Mouse (Mus musculus) heart, adult 9 months (tissue): Measurements from ENCODE around the gene Limk2.

Experiments used
- DNase-seq, 2 experiments: peaks; one replicate each; pipeline ENCODE4 v3.0.0; 2022; ENCODE audit warnings: low spot score in 2 of 2

The Limk2 gene

DNA sequence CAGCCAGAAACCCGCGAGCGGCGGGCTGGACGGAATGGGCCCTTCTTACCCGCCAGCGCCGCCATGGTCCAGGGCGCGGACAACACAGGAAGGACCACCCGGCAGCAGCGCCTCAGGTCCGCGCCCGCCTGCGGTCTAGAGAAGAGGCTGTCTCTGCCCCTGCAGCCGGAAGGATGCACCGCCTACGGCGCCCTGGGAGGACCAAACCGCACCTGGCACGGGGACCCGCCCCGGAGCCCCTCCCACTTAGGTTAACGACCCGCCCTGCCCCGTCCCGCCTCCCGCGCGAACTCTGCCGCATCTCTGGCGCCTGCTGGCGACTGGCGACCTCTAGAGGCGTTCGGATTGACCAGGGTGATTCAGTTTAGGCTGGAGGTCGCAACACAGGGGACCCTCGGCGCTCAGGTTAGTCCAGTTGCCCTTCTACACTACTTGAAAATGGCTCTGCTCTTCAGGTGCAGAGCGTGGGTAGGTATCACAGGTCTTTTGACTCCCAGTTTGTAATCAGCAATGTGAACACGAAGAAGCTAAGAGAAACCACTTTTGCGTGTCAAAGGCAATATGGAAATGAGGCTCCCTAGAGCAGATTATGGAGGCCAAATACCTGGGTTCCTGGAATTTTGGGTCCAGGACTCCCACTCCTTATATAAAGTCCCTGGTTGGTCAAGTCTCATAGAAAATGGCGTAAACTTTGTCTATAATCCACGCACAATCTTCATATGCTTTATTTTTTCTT, at the start of gene Limk2:
TSS of gene Limk2 (minus strand) at position 193 of the 736 bp plus-strand sequence.
- peak; percentile 84 to 87 for DNase-seq

GRCm38 (mm10) chr11:3458428-3459104, 49.6 kb upstream of the Limk2 start:
- DNase-seq: no peak

GRCm38 (mm10) chr11:3456354-3456753, 47.4 kb upstream of the Limk2 start:
- peak; percentile 17 to 37 for DNase-seq

DNA sequence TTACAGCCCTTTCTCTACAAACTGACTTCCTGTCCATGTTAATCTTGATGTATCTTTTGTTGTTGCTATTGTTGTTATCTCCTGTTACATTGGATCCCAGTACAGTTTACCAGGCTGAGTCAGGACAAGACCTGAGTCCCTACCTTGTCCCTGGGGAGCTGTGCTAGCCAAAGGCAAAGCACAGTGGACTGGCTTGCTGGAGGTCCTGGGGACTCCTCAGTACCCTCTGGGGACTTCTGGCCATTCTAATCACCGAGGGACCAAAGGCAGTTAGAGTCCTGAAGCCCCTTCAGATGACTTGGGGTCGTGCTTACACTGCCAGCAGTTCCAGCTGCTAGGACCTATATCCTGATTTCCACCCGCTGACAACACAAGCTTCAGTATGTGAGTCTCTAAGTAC, 45.5 kb upstream of the Limk2 start:
- DNase-seq: no peak

DNA sequence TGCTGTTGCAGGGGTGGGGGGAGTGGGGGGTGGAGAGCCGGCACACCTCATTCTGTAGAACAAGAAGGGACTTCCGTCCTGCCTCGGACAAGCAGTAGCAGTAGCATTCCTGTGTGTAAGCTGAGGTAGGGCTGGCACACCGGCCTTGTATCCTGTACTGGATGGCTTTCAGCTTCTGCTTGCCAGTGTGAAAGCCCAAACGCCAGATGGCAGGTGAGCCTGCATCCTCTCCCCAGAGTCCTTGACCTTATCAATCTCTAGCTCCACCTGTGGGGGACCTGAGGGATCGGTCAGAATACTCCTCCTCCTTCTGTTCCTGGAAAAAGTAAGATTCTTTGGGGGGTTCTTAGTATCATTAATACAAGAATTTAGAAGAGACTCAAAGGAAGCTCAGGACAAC, 44.5 kb upstream of the Limk2 start:
- no peak for DNase-seq

DNA sequence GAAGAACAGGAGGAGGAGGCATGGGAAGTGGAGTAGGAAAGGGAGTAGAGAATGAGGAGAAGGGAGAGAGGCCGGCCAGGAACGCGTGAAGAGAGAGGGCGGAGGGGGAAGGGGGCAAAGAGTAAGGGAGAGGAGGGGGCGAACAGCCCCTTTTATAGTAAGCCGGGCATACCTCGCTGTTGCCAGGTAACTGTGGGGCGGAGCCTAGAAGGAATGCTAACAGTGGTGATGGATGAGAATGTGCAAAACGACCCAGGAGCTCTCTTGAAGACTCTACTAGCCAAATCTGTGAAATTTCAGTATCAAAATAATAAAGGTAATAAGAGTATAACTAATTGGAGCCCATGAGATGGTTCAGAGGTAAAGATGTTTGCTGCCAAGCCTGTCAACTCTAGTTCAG, 43.8 kb upstream of the Limk2 start:
- no peak for DNase-seq

- DNase-seq: peak; percentile 94 to 96
Observed at GRCm38 (mm10) chr11:3452167-3452639, 43.2 kb upstream of the Limk2 start, which contains the start of gene Rnf185. TSS of gene Rnf185 (minus strand) at chr11:3452363.

GRCm38 (mm10) chr11:3451701-3452163, 42.7 kb upstream of the Limk2 start:
- no peak for DNase-seq

GRCm38 (mm10) chr11:3444875-3445274, 35.9 kb upstream of the Limk2 start:
- no peak for DNase-seq

GRCm38 (mm10) chr11:3443091-3443490, 34.1 kb upstream of the Limk2 start:
- DNase-seq: no peak

- no peak for DNase-seq
Observed at GRCm38 (mm10) chr11:3442677-3443076, 33.7 kb upstream of the Limk2 start.

- DNase-seq: peak in 1 of 2 experiments; percentile 44
Observed at GRCm38 (mm10) chr11:3441696-3442443, 32.9 kb upstream of the Limk2 start.

DNA sequence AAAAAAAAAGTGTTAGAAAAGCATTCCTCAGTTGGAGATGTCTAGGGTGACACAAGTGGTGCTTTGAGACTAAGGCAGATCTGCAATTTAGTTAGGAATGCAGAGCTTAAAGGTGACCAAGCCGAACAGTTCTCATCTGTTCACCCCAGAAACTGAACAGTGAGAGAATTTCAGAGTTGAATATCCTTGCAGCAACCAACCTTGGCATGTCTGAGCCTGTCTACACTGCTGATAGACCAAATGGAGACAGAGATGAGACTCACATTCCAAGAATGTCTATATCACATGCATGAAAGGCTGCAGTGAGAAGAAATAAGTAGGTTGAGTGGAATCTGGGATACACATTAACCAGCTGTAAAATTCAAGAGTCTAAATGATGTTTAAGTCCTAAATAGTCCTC, 28.6 kb upstream of the Limk2 start:
- no peak for DNase-seq

GRCm38 (mm10) chr11:3433809-3434208, 24.8 kb upstream of the Limk2 start:
- no peak for DNase-seq

DNA sequence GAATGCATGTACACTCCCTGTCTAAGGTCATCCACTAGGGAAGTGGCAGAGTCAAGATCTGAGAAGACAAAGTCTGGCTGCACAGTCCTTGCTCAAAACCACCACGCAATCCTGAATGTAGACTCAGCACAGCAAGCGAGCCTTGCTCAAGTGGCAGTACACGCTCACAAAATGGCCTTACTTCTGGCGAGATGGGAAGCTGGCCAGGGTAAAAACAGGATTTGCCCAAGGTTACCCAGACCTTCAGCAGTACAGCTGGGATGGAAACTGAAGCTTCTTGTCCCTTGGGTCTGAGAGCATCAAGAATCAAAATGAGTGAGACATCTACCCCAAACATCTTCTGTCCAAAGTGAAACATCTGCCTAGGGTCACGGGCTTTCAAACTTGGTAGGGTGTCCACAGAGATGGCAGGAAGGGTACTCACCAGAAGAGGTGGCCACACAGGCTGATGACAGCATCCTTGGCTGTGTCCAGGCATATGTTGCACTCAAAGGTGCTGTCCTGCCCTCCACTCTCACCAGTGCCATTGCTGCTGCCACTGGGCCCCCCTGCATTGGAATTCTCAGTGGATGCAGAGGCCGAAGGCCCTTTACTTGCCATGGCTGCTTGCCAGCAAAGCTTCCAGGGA, 23.1 kb upstream of the Limk2 start:
- DNase-seq: no peak

DNA sequence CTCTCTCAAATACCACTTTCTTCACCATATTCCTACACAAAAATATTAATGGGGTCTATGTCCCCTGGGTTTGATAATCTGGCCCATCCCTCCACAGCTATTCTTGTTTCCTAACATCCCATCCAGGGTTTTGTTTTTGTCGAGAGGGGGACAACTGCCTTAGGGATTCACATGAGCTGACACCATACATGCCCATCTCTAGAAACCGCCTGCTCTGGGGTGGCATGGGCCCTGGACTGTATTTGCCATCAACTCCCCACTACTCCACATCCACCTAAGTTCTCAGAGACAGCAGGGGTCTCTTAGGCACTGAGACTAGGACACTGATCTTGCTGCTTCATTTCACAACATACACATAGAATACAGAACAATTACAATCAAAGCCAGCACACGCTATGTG, 22.5 kb upstream of the Limk2 start:
- DNase-seq: no peak

DNA sequence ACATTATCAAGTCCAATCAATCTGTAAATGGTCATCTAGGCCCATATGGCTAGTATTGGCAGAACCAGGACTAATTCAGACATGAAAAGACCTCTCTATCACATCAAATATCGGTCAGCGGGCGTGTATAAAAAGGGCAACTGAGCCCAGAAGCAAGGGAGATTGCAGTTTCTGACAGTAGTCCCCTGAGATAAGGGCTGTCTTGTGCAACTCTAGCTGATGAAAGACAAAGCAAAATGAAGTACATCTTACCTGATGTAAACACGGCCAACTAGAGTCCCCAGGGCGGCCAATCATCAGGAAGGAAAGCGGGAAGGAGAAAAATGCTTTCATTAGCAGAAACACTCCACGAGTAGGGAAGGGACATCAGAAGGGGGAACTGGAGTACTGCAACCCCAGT, 19.6 kb upstream of the Limk2 start:
- DNase-seq: no peak

DNA sequence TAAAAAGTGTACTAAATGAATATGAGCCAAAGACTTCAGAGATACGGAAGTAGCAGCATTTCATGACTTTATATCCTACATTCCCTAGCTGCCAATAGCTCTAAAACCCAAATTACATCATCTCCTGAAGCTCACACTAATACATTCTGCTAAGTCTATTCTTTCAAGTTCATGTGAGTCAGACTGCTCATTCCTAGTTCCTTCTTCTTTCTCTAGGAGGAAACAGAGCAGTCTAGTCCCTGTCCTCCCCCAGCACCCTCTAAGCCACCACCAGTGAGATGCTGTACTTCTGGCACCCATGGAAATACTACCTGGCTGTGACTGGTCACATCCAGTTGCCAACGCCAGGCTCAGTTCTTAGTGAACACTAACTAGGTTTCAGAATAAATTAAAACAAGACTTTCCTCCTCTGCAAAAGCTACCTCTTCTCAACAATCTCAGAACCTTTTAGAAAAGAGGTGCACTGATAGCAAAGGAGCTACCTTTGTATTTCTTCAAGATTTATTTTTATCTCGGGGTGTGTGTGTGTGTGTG, 18.8 kb upstream of the Limk2 start:
- no peak for DNase-seq

DNA sequence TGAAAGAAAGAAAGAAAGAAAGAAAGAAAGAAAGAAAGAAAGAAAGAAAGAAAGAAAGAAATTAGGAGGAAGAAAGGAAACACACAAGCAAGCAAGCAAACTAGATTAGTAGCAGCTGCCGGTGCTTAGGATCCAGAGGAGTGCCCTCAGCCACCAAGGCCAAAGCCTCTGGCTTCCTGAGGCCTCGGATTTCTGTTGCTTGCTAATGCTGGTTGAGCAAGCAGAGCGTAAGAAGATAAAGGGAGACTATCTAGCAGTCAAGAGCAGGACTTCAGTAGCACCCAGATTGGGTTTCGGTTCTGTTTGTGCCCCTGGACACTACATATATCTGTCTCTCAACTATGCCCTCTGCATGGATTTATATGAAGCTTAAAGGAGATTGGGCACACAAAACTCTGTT, 13.3 kb upstream of the Limk2 start:
- no peak for DNase-seq

GRCm38 (mm10) chr11:3418741-3419140, 9.8 kb upstream of the Limk2 start:
- DNase-seq: peak in 1 of 2 experiments; percentile 3

DNA sequence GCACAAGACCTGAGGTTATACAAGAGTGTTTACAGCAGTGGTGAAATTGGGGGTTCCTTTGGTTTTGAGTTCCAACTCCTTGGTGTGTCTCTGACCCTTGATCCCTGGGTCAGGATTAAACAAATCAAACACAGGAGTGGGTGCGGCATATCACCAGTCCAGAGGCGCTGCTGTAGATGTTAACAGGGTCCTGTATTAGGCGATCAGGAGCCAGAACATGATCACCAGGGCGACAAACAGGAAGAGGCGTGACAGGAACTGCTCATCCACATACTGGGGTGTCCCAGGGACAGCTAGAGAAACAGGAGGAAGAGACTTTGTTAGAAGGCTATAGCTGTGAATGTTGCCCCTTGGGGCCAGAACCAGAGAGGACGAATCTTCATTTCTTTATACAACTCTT, 8.8 kb upstream of the Limk2 start:
- peak in 1 of 2 experiments; percentile 3 for DNase-seq

DNA sequence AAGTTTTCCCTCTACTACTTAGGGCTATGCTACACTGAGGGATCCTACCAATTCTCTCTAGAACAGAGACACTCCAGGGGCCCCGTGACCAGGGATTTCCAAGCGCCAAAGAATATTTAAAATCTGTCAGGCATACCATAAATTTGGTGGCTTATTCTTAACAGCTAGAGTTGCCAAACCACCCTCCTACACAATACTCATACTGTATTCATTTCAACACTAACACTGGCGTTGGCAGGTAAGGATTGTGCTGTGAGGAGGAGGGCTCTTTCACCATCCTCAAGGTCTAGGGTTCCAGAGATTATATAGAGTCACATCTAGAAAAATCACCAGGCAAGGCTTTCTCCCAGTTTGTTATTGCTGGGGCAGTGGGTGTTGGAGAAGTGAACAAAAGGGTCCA, 7.4 kb upstream of the Limk2 start:
- no peak for DNase-seq
